Mouse (Mus musculus) Patski (cell line): Measurements from ENCODE around the gene Art3. TPM values are rescaled to one million over a fixed set of nuclear protein-coding genes. Genes with fewer than 3 reads are reported as not detected.

ENCODE experiments used
- ATAC-seq: fragments of 100-300 bp; one replicate; pipeline ENCODE4 v1.8.0; 2021
- CTCF ChIA-PET: fragments of 350-600 bp; sonication (Branson Sonifier 250); formaldehyde crosslinking; loops from one replicate; lab custom pipeline; 2022; ENCODE audit warnings: inconsistent platforms; lab: Charles Lee
- POLR2A ChIA-PET: fragments of 350-600 bp; sonication (Branson Sonifier 250); formaldehyde crosslinking; loops from one replicate; lab custom pipeline; 2022; ENCODE audit warnings: antibody characterized with exemption, inconsistent platforms; lab: Charles Lee
- DNase-seq: peaks from one replicate; pipeline ENCODE4 v3.0.0-alpha.2; 2011; ENCODE audit warnings: low read depth, low spot score
- H3K27me3 ChIP-seq: fragments of 371-371 bp; one replicate; pipeline ENCODE4 v1.5.1; 2021
- CTCF ChIP-seq: fragments of 100-300 bp; IDR thresholded peaks from one replicate; pipeline ENCODE4 v1.5.1; 2021
- in situ Hi-C: fragments of 300-500 bp; cut with MboI; formaldehyde crosslinking; loops from 3 replicates; pipeline ENCODE4 v1.11.1; 2018; ENCODE audit warnings: low pct_unique_long_range_greater_than_20kb, mixed read lengths
- polyA plus RNA-seq: library from polyadenylated mRNA; unstranded; gene quantifications from one replicate; pipeline ENCODE4 v1.2.3, GENCODE M21; 2021

Art3 gene
- polyA plus RNA-seq, 1 experiment from 2014 or later: not detected

DNA sequence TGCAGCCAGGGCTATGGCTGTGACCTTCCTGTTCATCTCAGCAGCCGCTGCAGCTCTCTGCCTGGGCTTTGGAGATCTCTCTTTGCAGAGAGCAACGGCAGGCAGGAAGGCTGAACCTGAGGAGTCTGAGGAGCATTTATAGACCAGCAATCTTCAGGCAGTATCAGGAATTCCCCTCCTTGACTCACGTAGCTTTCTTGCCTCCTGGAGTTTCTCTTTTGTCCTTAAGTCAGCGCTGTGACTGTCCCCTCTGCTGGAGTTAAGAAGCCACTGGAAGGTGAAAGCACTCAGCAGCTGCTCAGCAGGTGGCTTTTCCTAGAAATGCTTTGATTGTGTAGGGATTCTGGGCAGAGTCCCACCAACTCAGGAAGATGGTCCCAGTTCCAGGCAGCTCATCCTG, 31.6 kb downstream of the Art3 start:
- CTCF ChIA-PET: interaction anchor here (0.8 to 1.9 kb wide), 6 partner anchors 10 to 54 kb away, joined by 3 to 6 read pairs (median 4); no protein-coding TSS in a partner anchor
- no peaks in the 10 kb centered on the region for H3K27me3 ChIP-seq
- POLR2A ChIA-PET: interaction anchor here (1.1 kb wide), 2 partner anchors 31 to 61 kb away, joined by 3 read pairs; no protein-coding TSS in a partner anchor
- ATAC-seq (no peak), DNase-seq (no peak)
- no peak for TF ChIP-seq CTCF
- in situ Hi-C loops: no loop called here

DNA sequence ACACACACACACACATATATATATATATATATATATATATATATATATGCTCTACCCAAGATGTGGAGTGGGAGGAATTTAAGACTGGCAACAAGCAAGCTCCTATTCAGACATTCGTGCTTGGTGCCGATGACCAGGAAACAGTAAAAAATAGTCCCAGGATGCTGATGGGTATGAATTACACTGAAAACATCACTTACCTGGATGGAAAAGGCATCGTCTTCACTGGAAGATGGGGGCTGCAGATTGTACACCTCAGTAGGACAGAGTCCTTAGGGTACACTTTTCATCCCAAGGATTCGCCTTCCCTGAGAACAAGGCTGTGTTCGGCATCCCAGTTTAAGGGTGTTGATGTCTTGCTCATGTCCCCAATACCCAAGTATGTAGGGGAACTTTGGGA, 32.4 kb downstream of the Art3 start:
- in situ Hi-C loops: no loop called here
- no peak for TF ChIP-seq CTCF
- DNase-seq: no peak
- H3K27me3 ChIP-seq: no peaks in the 10 kb centered on the region
- ATAC-seq: no peak
- ChIA-PET POLR2A (no interaction called here), CTCF (interaction anchor here (0.8 to 1.9 kb wide), 6 partner anchors 9 to 55 kb away, joined by 3 to 6 read pairs (median 4); no protein-coding TSS in a partner anchor)

DNA sequence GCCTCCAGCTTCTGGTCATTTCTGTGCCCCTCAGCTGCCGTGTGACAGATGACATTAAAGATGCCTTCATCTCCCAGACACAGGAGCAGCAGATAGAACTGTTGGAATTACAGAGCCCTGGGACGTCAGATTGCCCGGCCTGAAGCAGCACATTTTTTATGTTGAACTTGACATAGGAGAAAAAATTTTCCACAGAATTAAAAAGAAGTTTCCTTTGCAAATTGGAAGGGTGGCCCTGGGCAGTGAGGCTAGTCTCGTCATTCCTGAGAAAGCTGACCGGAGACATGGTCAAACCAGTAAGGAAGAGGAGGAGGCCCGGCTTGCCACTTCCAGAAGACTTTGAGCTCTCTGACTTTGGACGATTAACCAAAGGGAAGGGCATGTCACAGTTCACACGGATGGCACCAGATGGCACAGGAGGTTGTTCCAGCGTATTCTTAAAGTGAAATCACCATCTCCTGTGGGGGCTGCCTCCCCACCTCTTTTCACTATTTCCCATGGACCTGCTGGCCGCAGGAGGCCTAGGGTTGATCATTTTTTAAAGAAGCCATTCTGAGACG, 33.6 kb downstream of the Art3 start:
- POLR2A ChIA-PET: no interaction called here
- in situ Hi-C loops: loop anchor here (5.0 kb wide), 1 partner anchor 48 kb away; no protein-coding TSS in a partner anchor
- no peak for ATAC-seq

DNA sequence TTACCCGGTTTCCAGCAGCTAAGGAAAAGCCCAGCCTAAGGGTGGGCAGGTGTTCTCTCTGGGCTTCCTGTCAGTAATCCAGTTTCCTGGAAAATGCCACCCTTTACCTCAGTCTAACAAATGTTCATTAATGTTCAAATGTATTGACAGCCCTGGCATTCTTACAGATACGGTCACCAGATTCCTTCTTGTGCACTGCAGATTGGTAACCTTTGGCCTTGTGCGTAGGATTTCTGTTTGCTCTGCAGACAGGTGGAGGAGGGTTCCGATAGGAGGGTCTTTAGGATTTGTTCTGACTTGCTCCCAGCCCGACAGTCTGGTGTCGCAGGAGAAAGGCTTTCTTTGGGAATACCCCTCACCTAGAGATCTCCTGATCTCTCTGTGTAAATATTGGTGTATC, 34.9 kb downstream of the Art3 start:
- ATAC-seq (no peak), DNase-seq (no peak)
- POLR2A ChIA-PET: no interaction called here
- in situ Hi-C loops: loop anchor here (5.0 kb wide), 1 partner anchor 49 kb away; no protein-coding TSS in a partner anchor
- no peaks in the 10 kb centered on the region for H3K27me3 ChIP-seq
- CTCF ChIA-PET: interaction anchor here (1.7 to 1.8 kb wide), 2 partner anchors 10 to 18 kb away, joined by 5 to 9 read pairs; no protein-coding TSS in a partner anchor
- TF ChIP-seq CTCF: no peak

More for the DNA sequence above, 33.6 kb downstream of the Art3 start:
- no peak for TF ChIP-seq CTCF
- no peaks in the 10 kb centered on the region for H3K27me3 ChIP-seq
- no peak for DNase-seq
- CTCF ChIA-PET: interaction anchor here (0.9 kb wide), 1 partner anchor 44 kb away, joined by 3 read pairs; no protein-coding TSS in a partner anchor

DNA sequence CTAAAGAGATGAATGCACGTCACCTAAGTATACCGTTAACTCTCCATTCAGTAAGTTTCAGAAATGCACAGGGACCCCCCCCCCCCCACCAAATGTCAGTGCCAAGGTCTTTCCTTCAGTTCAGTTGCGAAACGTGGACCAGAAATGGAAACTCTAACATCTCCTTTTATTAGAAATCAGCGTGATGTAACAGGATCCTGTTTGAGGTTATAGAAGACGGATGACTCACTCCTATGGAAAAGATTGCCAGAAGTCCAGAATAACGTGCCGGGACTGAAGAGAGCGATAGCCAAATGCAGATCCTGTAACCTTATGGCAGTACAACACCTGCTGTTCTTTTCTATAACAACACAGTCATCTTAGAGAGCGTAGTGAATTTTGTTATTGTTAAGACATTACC, 36.8 kb downstream of the Art3 start:
- DNase-seq (peak; percentile 55), ATAC-seq (no peak)
- in situ Hi-C loops: loop anchor here (5.0 kb wide), 1 partner anchor 51 kb away; no protein-coding TSS in a partner anchor
- ChIA-PET CTCF (interaction anchor here (0.8 to 2.5 kb wide), 5 partner anchors 16 to 66 kb away, joined by 3 to 11 read pairs (median 4); no protein-coding TSS in a partner anchor), POLR2A (no interaction called here)
- no peaks in the 10 kb centered on the region for H3K27me3 ChIP-seq
- TF ChIP-seq CTCF: no peak

DNA sequence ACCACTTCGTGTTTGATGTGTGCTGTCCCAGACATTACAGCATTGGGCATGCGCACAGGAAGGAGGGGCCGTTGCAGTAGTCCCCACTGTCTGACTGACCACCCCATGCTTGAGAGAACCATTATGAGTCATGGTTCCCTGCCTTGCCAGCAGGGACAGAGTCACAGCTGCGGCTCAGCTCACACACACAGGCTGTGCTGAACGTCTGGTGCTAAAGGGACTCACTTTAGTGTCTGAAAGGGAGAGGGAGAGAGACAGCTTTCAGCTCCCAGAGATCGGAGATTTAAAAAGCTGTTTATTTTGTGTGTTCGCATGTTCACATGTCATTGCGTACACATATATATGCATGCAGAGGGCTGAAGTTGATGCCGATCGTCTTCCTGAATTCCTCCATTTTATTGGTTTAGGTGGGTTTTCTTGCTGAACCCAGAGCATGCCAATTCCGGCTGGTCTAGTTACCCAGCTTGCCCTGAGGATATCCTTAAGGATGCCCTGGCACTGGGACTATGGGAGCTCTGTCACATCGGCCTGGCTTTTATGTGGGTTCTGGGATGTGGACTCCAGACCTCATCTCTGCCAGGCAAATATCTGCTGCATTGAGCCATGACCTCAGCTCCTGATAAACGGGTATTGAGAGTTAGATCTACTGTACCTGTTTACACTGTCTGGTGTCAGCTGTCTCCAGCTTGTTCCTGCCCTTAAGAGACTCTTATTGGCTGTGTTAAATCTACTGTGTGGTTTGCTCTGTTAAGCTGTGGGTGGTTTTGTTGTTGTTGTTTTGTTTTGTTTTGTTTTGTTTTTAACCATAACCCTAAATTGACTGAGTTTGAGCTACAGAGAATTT, 37.7 kb downstream of the Art3 start:
- DNase-seq (no peak), ATAC-seq (peak; percentile 76)
- ChIA-PET CTCF (interaction anchor here (0.7 to 2.5 kb wide), 10 partner anchors 9 to 60 kb away, joined by 3 to 11 read pairs (median 4); partner anchors contain the start of gene Sdad1), POLR2A (no interaction called here)
- no peak for TF ChIP-seq CTCF
- in situ Hi-C loops: loop anchor here (5.0 kb wide), 1 partner anchor 52 kb away; no protein-coding TSS in a partner anchor
- no peaks in the 10 kb centered on the region for H3K27me3 ChIP-seq

DNA sequence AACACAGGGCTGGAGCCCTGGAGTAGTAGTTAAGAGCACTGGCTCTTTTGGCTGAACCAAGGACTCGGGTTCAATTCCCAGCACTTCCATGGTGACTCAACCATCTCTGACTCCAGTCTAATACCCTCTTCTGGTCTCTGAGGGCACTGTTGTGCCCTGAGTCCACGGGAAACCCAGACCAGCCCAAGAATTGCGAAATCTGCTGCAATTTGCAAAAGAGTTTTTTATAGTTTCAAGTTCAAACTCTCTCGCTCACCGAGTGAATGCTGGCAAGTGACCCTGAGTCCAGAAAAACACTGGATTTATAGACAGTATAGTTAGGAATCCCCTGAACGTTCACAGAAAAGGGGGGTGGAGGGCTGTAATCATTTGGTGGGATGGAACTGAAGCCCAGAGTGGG, 38.8 kb downstream of the Art3 start:
- POLR2A ChIA-PET: no interaction called here
- ATAC-seq: no peak
- in situ Hi-C loops: no loop called here
- TF ChIP-seq CTCF: no peak
- DNase-seq: no peak
- no peaks in the 10 kb centered on the region for H3K27me3 ChIP-seq
- CTCF ChIA-PET: interaction anchor here (1.2 to 1.3 kb wide), 2 partner anchors 9 to 11 kb away, joined by 4 to 8 read pairs; no protein-coding TSS in a partner anchor

DNA sequence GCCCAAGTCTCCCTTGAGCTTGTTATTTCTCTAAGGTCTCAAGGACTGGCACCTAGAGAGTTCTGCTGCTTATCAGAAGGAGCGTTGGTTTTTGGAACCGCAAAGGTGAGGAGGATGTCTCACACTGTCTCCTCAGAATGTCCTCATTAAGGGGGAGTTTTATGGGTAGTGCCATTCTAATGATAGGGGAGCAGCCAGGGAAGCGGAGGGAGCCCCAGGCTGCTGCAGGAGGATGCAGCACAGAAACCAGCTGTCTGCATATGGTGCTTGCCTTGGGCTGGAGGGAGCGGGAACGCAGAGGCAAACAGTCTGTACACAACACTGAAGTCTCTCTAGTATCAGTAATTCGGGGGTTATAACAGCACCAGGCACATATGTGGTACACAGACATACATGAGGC, 39.3 kb downstream of the Art3 start:
- H3K27me3 ChIP-seq: no peaks in the 10 kb centered on the region
- in situ Hi-C loops: no loop called here
- POLR2A ChIA-PET: no interaction called here
- no peak for ATAC-seq
- DNase-seq: no peak
- TF ChIP-seq CTCF: no peak
- CTCF ChIA-PET: no interaction called here

DNA sequence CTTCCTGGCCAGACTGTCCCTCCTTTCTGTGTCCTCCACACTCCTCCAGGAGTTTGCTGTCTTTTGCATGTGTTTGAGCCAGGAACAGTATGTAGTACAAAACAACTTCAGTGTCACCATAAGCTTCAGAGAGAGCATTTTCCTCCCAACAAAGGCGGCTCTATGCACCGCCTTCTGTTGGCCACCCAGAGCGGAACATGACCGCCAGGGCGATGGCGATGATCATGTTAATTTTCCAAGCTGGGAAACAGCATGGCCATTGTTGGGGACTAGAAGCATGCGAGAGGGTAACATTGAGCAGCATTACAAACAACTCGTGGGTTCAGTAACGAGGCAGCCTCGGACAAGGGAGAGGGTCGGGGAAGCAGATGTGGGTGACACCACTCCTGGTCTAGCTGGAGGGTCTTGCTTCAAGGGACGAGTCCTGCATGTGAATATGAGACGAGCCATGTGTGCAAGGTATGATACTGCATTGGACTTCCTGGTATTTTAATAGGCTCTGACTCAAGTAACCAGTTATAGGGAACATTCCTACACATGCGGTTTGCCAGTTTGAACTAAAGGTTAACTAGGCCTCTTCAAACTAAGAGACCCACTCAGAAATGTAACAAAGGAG, 39.8 kb downstream of the Art3 start:
- TF ChIP-seq CTCF: no peak
- DNase-seq (no peak), ATAC-seq (no peak)
- H3K27me3 ChIP-seq: no peaks in the 10 kb centered on the region
- in situ Hi-C loops: no loop called here
- ChIA-PET POLR2A (no interaction called here), CTCF (interaction anchor here (1.3 to 2.1 kb wide), 2 partner anchors 34 to 59 kb away, joined by 3 to 8 read pairs; no protein-coding TSS in a partner anchor)

DNA sequence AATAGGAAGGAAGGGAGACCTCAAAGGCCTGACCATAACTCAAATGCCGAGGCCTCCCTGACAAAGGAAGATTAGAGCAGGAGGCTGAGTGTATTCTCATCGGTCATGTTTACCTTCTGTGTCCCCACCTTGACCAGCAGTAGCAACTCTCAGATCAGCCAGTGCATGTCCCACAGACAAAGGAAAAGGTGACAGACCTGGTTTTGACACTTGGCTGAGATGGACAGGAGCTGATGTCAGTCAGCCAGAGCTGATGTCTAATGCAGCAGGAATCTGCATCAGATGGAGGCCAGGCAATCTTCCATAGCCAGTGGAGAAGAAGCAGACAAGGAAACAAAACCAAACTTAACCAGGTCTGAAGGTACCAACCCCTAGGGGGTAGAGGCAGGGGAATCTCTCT, 41.0 kb downstream of the Art3 start:
- CTCF ChIA-PET: interaction anchor here (1.1 to 2.1 kb wide), 4 partner anchors 9 to 61 kb away, joined by 3 to 8 read pairs (median 5); no protein-coding TSS in a partner anchor
- in situ Hi-C loops: no loop called here
- ATAC-seq: no peak
- H3K27me3 ChIP-seq: no peaks in the 10 kb centered on the region
- no peak for DNase-seq
- POLR2A ChIA-PET: no interaction called here
- no peak for TF ChIP-seq CTCF
